Mouse (Mus musculus): ENCODE data around the gene Gsta3. TPM values are rescaled to one million over a fixed set of nuclear protein-coding genes. Genes with fewer than 3 reads are reported as not detected.
"Not testable (repeated sequence)": the region's sequence is repeated elsewhere in the genome, so short reads cannot be mapped to it uniquely, and the experiment has no call there.

Gene Gsta3
- polyA plus RNA-seq, 1 experiment from 2014 or later, result 0.20 TPM

DNA sequence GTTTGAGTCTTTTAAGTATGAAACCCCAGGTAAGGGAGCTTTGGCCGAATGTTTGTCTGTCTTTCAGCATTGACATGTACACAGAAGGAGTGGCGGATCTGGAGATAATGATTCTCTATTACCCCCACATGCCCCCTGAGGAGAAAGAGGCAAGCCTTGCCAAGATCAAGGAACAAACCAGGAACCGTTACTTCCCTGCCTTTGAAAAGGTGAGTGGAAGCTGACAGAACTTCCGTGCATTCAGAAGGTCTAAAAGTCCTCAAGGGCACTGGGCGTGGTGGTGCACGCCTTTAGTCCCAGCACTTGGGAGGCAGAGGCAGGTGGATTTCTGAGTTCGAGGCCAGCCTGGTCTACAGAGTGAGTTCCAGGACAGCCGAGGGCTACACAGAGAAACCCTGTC, 19.6 kb downstream of the Gsta3 start:
- not testable (repeated sequence) for DNase-seq (ENCODE audit: low spot score); H3K9me3 ChIP-seq; H3K36me3 ChIP-seq (replicated peaks); H3K27me3 ChIP-seq (replicated peaks; ENCODE audit: low read depth, poor library complexity, severe bottlenecking); H3K27ac ChIP-seq (replicated peaks); H3K4me1 ChIP-seq; H3K4me3 ChIP-seq
- 87% methylated on average over 8 of the region's 8 CpGs for WGBS

DNA sequence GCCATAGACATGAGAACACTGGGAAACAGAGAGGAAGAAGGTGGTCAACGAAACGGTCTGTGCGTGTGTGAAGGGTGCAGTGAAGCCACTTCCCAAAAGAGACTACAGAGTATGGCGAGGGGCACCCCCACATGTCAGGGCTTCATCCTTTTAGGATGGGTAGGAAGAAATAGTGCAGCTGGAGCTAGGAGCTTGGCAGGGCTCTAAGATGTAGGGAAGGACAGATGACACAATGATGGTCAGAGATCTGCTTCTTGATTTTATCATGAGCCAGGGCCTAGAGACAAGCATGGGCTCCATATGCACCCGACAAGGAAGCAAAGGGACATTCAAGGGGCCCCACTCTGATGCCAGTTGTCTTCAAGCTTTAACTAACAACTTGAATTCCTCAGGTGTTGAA, 22.0 kb downstream of the Gsta3 start:
- no peaks in the 10 kb centered on the region for H3K9me3 ChIP-seq
- H3K4me3 ChIP-seq, result no peak overlapping the region
- H3K27me3 ChIP-seq (replicated peaks; ENCODE audit: low read depth, poor library complexity, severe bottlenecking), result no peaks in the 10 kb centered on the region
- WGBS, result 93% methylated on average over 5 of the region's 5 CpGs
- no peaks in the 10 kb centered on the region for H3K4me1 ChIP-seq
- DNase-seq (ENCODE audit: low spot score), result no peak
- H3K36me3 ChIP-seq (replicated peaks), result no peaks in the 10 kb centered on the region
- no peak overlapping the region for H3K27ac ChIP-seq (replicated peaks)

DNA sequence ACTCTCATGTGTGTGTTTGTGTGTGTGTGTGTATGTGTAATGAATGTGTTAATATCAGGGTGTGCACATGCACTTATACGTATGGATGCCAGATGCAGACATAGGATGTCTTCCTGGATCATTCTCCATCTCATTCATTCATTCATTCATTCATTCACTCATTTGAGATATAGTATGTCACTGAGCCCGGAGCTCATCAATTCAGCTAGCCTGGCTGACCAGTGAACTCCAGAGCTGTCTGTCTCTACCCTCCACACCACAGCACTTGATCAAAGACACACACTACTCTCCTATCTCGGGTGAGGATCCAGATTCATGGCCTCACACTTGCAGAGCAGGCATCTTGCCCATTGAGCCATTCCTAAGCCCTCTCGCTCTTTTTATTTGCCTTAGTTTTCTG, 23.6 kb downstream of the Gsta3 start:
- no peak for DNase-seq (ENCODE audit: low spot score)
- no peak overlapping the region for H3K4me3 ChIP-seq
- 90% methylated on average over 4 of the region's 4 CpGs for WGBS
- no peaks in the 10 kb centered on the region for H3K36me3 ChIP-seq (replicated peaks)
- H3K27ac ChIP-seq (replicated peaks), result no peak overlapping the region
- no peaks in the 10 kb centered on the region for H3K4me1 ChIP-seq
- H3K27me3 ChIP-seq (replicated peaks; ENCODE audit: low read depth, poor library complexity, severe bottlenecking), result no peaks in the 10 kb centered on the region
- no peaks in the 10 kb centered on the region for H3K9me3 ChIP-seq

DNA sequence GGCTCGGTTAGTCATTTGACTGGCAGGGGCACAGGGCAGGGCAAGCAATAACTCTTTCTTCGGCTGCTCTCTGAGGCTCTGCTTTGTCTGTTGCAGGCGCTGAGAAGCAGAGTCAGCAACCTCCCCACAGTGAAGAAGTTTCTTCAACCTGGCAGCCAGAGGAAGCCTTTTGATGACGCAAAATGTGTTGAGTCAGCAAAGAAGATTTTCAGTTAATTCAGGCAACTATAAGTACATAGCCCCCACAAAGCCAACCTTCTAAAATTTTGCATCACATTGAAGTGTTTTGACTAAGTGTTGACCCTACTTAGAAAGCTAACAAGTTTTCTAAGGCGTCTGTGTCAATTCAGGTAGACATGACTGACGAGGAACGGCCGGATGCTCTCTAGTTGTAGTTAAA, 24.4 kb downstream of the Gsta3 start:
- Histone ChIP-seq H3K27me3 (replicated peaks; ENCODE audit: low read depth, poor library complexity, severe bottlenecking) (no peaks in the 10 kb centered on the region), H3K4me1 (no peaks in the 10 kb centered on the region), H3K27ac (replicated peaks) (no peak overlapping the region), H3K9me3 (no peaks in the 10 kb centered on the region), H3K36me3 (replicated peaks) (no peaks in the 10 kb centered on the region), H3K4me3 (no peak overlapping the region)
- WGBS, result 82% methylated on average over 8 of the region's 8 CpGs
- no peak for DNase-seq (ENCODE audit: low spot score)

DNA sequence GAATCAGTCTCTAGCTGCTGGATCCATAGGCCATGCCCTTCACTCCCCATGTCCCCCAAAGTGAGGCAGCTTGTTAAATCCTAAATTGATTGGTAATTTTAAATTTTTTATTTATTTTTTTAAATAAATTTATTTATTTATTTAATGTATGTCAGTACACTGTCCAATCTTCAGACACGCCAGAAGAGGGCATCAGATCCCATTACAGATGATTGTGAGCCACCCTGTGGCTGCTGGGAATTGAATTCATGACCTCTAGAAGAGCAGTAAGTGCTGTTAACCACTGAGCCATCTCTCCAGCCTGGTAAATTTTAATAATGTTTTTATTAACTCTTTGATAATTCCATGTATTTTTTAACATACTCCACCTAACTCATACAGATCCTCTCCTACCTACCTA, 26.4 kb downstream of the Gsta3 start:
- Histone ChIP-seq H3K27ac (replicated peaks) (no peak overlapping the region), H3K4me3 (no peak overlapping the region), H3K27me3 (replicated peaks; ENCODE audit: low read depth, poor library complexity, severe bottlenecking) (no peaks in the 10 kb centered on the region), H3K9me3 (no peaks in the 10 kb centered on the region), H3K4me1 (peaks cover 5% of the 10 kb centered on the region; the same call in 1 of the 2 replicates), H3K36me3 (replicated peaks) (no peaks in the 10 kb centered on the region)
- 66% methylated on average over 1 of the region's 1 CpGs for WGBS
- DNase-seq (ENCODE audit: low spot score), result no peak

DNA sequence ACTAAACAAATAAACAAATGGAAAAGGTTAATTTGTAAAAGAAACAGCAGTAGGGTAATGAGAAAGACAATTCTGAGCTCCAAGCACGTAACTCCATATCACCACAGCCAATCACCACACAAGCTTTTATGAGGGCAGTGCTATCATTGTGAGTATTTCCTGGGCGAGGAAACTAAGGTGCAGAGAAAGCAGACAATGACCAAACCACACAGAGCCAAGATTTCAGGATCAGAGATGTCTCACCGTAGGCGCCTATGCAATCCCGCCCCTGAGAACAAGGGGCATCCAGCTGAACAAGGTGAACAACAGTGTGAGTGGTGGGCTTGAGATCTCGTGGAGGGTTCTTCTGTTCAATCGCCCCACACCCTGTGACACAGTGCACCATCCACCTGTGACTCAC, 27.1 kb downstream of the Gsta3 start:
- not testable (repeated sequence) for DNase-seq (ENCODE audit: low spot score); H3K9me3 ChIP-seq; H3K4me1 ChIP-seq; H3K27me3 ChIP-seq (replicated peaks; ENCODE audit: low read depth, poor library complexity, severe bottlenecking); H3K27ac ChIP-seq (replicated peaks); H3K36me3 ChIP-seq (replicated peaks); H3K4me3 ChIP-seq
- WGBS, result 87% methylated on average over 7 of the region's 7 CpGs

DNA sequence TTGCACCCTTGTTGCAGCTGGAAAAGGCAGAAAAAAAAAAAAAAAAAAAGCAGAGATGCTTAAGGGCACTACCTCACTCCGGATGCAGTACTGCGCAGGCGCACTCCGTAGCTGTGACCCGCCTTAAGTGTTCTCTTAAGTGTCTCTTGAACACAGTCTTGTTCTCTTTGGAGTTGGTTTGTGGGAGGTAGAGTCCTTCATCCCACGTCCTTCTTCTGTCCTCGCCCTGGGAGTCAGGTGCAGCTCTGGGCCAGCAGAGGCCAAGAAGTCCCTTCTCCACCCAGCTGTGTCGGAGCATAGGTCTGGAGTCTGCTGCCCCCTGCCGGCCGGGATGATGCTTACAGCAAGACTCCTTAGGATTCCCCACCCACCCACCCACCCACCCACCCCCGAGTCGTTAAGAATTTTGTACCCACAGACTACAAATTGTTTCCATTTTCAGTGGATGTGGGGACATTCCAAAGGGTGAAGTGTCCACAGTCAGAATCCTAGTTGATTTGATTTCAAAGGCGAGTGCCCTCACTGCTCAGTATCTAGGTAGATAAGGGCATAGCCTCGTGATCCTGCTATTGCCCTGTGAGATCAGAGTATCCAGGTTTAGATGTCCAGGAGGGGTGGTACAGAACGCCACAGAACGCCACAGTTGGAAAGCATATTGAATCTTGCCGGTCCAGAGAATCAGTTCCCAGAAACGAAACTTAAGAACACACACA, 31.1 kb downstream of the Gsta3 start:
- Histone ChIP-seq H3K36me3 (replicated peaks) (no peaks in the 10 kb centered on the region), H3K9me3 (no peaks in the 10 kb centered on the region), H3K27ac (replicated peaks) (no peak overlapping the region), H3K4me3 (peak overlapping the region; percentile 43), H3K4me1 (peaks cover 9% of the 10 kb centered on the region; the same call in 1 of the 2 replicates), H3K27me3 (replicated peaks; ENCODE audit: low read depth, poor library complexity, severe bottlenecking) (peaks cover 7% of the 10 kb centered on the region; the same call in 1 of the 2 replicates)
- 24% methylated on average over 18 of the region's 18 CpGs for WGBS
- DNase-seq (ENCODE audit: low spot score), result peak; percentile 84

DNA sequence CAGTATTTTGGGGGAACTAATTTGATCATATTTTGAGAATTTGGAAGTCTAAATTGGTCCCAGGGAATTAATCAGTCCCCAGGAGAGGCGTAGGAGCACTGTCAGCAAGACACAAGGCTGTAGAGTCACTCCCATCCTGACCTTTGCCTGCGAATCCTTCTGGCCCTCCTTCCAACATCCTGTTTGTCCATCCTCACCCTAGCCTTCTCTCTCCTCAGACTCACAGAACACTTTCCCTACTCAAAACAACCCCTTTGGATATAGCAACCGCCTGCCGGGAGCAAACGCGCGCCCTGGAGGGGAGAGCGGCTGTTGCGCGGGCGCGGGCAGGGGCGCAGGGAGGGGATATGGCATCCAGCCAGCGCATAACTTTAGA, 31.7 kb downstream of the Gsta3 start:
- H3K27me3 ChIP-seq (replicated peaks; ENCODE audit: low read depth, poor library complexity, severe bottlenecking), result peaks cover 7% of the 10 kb centered on the region; the same call in 1 of the 2 replicates
- H3K27ac ChIP-seq (replicated peaks), result no peak overlapping the region
- H3K36me3 ChIP-seq (replicated peaks), result no peaks in the 10 kb centered on the region
- WGBS, result 19% methylated on average over 14 of the region's 14 CpGs
- no peaks in the 10 kb centered on the region for H3K9me3 ChIP-seq
- peaks cover 9% of the 10 kb centered on the region; the same call in 1 of the 2 replicates for H3K4me1 ChIP-seq
- peak; percentile 25 for DNase-seq (ENCODE audit: low spot score)
- peak overlapping the region; percentile 43 for H3K4me3 ChIP-seq

DNA sequence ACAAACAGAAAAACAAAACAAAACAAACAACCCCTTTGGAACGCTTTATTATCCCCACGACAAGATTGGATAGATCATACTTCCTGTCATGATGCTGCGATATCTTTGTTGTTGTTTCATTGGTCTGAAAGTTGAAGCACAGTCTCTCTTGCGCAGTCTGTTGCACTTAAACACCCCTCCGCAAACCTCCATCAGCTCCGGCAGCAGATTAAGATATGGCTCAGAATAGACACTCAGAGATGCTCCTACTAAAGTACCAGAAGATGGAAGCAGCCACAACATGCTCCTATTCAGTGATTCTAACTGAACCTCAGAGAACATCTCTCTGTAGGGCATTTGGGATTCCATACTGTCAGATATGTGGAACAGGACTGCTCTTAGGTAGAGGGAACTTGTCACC, 32.7 kb downstream of the Gsta3 start:
- Histone ChIP-seq H3K9me3 (no peaks in the 10 kb centered on the region), H3K36me3 (replicated peaks) (no peaks in the 10 kb centered on the region), H3K27me3 (replicated peaks; ENCODE audit: low read depth, poor library complexity, severe bottlenecking) (peaks cover 7% of the 10 kb centered on the region; the same call in 1 of the 2 replicates), H3K27ac (replicated peaks) (no peak overlapping the region), H3K4me3 (no peak overlapping the region), H3K4me1 (peaks cover 9% of the 10 kb centered on the region; the same call in 1 of the 2 replicates)
- WGBS, result 92% methylated on average over 6 of the region's 6 CpGs
- DNase-seq (ENCODE audit: low spot score), result no peak

DNA sequence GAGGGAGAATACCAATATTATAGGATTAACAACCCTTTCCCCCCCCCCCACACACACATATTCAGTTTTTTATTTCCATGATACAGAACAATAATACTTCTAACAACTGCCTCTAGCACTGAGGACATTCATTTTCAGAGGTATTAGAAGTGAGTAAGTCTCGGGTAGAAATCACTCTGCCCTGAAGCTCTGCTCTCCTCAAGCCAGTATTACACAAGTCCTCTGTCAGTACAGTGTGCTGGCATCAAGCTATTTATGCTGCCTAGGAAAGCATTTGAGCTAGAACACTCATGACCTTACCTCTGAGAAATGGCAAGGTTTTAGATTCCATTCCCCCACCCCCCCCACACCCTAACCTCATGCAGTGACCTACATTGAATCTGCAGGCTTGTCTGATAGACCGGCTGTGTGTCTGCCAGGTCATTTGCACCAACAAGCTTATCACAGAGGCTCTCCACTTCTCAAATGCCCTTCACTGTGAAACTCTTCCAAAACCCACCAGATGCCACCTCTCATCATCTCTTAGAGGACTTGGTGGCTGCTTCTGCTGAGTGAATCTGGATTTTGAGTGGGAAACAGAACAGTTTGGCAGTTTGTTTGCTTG, 34.1 kb downstream of the Gsta3 start:
- no peaks in the 10 kb centered on the region for H3K36me3 ChIP-seq (replicated peaks)
- no peak overlapping the region for H3K27ac ChIP-seq (replicated peaks)
- WGBS, result 82% methylated on average over 2 of the region's 2 CpGs
- H3K27me3 ChIP-seq (replicated peaks; ENCODE audit: low read depth, poor library complexity, severe bottlenecking), result peaks cover 7% of the 10 kb centered on the region; the same call in 1 of the 2 replicates
- H3K4me3 ChIP-seq, result no peak overlapping the region
- peaks cover 9% of the 10 kb centered on the region; the same call in 1 of the 2 replicates for H3K4me1 ChIP-seq
- no peaks in the 10 kb centered on the region for H3K9me3 ChIP-seq
- no peak for DNase-seq (ENCODE audit: low spot score)

DNA sequence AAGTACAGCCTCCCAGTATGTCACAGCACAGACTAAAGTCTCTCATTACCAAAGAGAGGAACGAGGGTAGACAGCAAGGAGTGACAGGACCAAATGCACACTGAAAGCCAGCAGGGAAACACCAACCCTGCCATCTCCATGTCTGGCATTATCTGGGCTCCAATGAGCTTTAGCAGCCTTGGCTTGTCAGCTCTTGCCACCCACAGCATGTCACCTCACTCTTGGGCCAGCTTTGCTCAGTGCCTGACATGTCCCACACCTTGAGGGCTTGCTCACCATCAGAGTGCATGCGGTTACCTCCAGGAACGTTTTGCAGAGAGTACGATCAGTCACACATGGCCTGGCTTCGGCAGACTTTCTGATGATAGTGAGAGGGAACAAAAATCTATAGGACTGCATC, 35.0 kb downstream of the Gsta3 start:
- H3K27ac ChIP-seq (replicated peaks); H3K36me3 ChIP-seq (replicated peaks); DNase-seq (ENCODE audit: low spot score); H3K9me3 ChIP-seq; H3K4me3 ChIP-seq; H3K4me1 ChIP-seq; H3K27me3 ChIP-seq (replicated peaks; ENCODE audit: low read depth, poor library complexity, severe bottlenecking): not testable (repeated sequence)
- WGBS, result 90% methylated on average over 5 of the region's 5 CpGs

DNA sequence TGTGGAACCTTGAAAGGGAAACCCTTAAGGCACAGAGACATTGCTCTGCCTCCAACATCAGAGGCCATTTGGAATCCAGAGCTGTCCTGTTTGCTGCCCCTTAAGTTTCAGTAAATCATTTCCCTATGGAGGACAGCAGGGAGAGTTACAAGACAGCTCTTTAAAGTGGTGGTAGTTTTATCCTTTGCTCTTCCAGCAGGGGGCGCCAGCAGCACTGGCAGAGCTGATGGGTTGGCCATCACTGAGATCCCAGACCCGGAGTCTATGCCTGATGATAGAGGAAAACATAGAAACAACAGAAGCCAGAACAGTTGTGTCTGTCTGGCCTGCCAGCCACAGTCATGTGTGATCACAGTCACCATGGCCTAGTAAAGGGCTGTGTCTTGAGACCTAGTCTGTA, 35.8 kb downstream of the Gsta3 start:
- WGBS, result 31% methylated on average over 2 of the region's 2 CpGs
- H3K9me3 ChIP-seq; H3K4me1 ChIP-seq; H3K4me3 ChIP-seq; DNase-seq (ENCODE audit: low spot score); H3K27me3 ChIP-seq (replicated peaks; ENCODE audit: low read depth, poor library complexity, severe bottlenecking); H3K27ac ChIP-seq (replicated peaks); H3K36me3 ChIP-seq (replicated peaks): not testable (repeated sequence)

DNA sequence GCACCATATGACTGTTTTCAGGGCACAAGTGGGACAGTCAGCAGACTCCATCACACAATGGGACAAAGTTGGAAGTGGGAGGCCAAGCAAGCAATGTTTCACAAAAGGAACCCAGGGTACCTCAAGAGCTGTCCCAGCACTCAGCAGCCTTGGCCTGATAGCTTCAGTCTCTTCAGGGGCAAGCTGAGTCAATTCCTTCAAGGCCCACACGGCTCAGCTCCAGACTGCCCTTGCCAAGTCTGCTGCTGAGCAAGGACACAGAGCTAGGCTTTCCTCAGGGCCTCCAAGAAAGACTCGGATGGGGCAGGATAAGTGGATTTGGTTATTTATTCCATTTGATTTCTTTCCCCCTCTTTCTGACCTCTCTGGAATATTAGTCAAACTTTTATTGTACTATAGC, 39.9 kb downstream of the Gsta3 start:
- DNase-seq (ENCODE audit: low spot score), result no peak
- no peaks in the 10 kb centered on the region for H3K4me1 ChIP-seq
- 83% methylated on average over 2 of the region's 2 CpGs for whole genome bisulfite sequencing
- no peaks in the 10 kb centered on the region for H3K36me3 ChIP-seq (replicated peaks)
- H3K4me3 ChIP-seq, result no peak overlapping the region
- H3K9me3 ChIP-seq, result no peaks in the 10 kb centered on the region
- no peak overlapping the region for H3K27ac ChIP-seq (replicated peaks)
- H3K27me3 ChIP-seq (replicated peaks; ENCODE audit: low read depth, poor library complexity, severe bottlenecking), result no peaks in the 10 kb centered on the region
